Mouse (Mus musculus) kidney, adult 2 months (tissue): ENCODE results near the gene Cbfb.

ENCODE experiments used
- CTCF ChIP-seq: fragments of 200-500 bp; conservative IDR thresholded peaks from 2 replicates; pipeline ENCODE4 v1.5.1; 2011; ENCODE audit warnings: low read depth, mild to moderate bottlenecking, control low read depth, low read length, moderate library complexity, mixed read lengths; ENCODE audit not compliant: insufficient read depth, insufficient read length
- POLR2A ChIP-seq: fragments of 200-500 bp; IDR thresholded peaks from one replicate; pipeline ENCODE4 v1.6.1; 2011; ENCODE audit warnings: low read depth, low read length, control low read depth

DNA sequence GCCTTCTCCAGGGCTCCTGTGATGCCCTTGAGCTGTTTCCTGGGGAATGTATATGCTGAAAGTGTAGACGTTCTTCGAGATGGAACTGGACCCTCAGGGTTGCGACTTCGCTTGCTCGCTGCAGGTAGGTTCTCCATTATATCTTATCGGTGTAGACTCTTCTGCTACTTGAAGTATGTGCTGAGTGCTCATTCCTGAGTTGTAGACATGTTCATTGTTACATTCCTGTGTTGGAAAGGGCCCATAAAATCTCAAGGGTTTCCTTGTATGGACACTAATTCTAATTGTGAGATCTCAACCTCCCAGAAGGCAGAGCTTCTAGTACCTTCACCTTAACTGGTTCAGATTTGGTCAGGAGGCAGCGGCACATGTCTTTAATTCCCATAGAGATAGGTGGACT is 70.5 kb downstream of the Cbfb start:
- TF ChIP-seq POLR2A (no peak), CTCF (no peak)
